Mouse (Mus musculus) neural tube, embryonic 14.5 days (tissue): ENCODE measurements around the gene Selenof. TPM values are rescaled to one million over a fixed set of nuclear protein-coding genes. Genes with fewer than 3 reads are reported as not detected.

Experiments
- ATAC-seq: fragments of 200-750 bp; cut with Nextera tagmentation; 2 replicates; pipeline ENCODE4 v1.8.0; 2017; ENCODE audit warnings: low read depth, mild to moderate bottlenecking, moderate TSS enrichment, moderate library complexity
- H3K27ac ChIP-seq: fragments of 300-500 bp; sonication (generic); 2 replicates; pipeline ENCODE4 v1.5.1; 2014; ENCODE audit warnings: low read depth, mild to moderate bottlenecking, control low read depth, low read length, moderate library complexity, mixed read lengths
- H3K27me3 ChIP-seq: fragments of 300-500 bp; sonication (generic); 2 replicates; pipeline ENCODE4 v1.6.1; 2014; ENCODE audit warnings: low read length; ENCODE audit not compliant: control insufficient read depth, insufficient read depth
- H3K36me3 ChIP-seq: fragments of 300-500 bp; sonication (generic); 2 replicates; pipeline ENCODE4 v1.6.1; 2014; ENCODE audit warnings: low read length, mixed read lengths; ENCODE audit not compliant: control insufficient read depth, insufficient read depth
- H3K4me1 ChIP-seq: fragments of 300-500 bp; sonication (generic); 2 replicates; pipeline ENCODE4 v1.6.1; 2014; ENCODE audit warnings: low read length; ENCODE audit not compliant: control insufficient read depth, insufficient read depth
- H3K4me2 ChIP-seq: fragments of 300-500 bp; sonication (generic); 2 replicates; pipeline ENCODE4 v1.6.1; 2014; ENCODE audit warnings: mild to moderate bottlenecking, low read depth, low read length, control low read depth
- H3K4me3 ChIP-seq: fragments of 300-500 bp; sonication (generic); 2 replicates; pipeline ENCODE4 v1.5.1; 2014; ENCODE audit warnings: low read depth, low read length, control low read depth, mixed read lengths
- H3K9ac ChIP-seq: fragments of 300-500 bp; sonication (generic); replicated peaks from 2 replicates; pipeline ENCODE4 v1.6.1; 2014; ENCODE audit warnings: low read depth, mild to moderate bottlenecking, control low read depth, low read length, mixed read lengths
- H3K9me3 ChIP-seq: fragments of 300-500 bp; sonication (generic); 2 replicates; pipeline ENCODE4 v1.6.1; 2016; ENCODE audit warnings: low read length; ENCODE audit not compliant: control insufficient read depth
- WGBS: fragments of 180-500 bp; shearing (Covaris S2); extraction: QIAGEN DNeasy Blood & Tissue Kit; methylation state at CpG from one replicate; pipeline ENCODE4 v1.1.7; 2014; 5-methylcytosine and 5-hydroxymethylcytosine counted together
- polyA plus RNA-seq: library from polyadenylated mRNA; unstranded; fragments of >200 nt; fragmentation: Nextera tagmentation; extraction: Ambion mirVana; gene quantifications from 2 replicates; pipeline ENCODE4 v1.2.1, GENCODE M21; 2014

Gene Selenof
- polyA plus RNA-seq, 1 experiment from 2014 or later = 485 TPM

DNA sequence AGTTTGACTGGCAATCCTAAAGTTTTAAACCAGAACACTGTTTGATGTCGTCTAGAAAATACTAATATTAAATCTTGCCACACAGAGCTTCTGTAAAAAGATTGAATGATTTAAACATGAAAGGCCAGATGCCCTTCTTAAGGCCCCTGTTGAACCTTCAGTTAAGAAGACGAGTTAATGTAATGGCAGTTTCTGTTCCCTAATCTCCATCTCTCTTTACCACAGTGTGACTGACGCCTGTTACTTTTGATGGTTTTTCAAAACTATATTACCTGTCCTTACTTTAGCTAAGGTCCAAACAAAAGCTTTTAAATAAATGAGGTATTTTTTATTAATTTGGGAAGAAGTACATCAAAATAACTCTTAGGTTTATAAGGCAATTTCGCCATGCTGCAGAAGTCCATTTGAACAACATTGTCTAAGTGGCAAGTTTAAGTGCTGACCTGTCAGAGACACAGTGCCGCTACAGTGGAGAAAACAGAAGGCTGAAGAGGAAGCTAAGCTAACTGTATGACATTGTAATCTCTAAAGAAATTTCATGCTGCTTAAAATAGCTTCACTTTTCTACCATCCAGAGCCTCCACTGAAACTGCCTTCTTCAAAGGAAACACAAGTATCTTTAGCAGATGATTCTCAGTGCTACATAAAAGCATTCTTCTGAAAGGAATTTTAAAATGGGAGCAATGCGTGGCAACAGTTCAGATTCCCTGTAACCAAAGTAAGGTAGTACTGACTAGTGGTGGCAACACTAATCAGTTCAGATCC, 14.9 kb downstream of the Selenof start:
- Histone ChIP-seq H3K4me1 (0 out of 2 replicates have a peak, but pooled peaks cover 3% of the 10 kb centered on the region), H3K27me3 (no peaks in the 10 kb centered on the region), H3K9ac (no peak overlapping the region), H3K9me3 (no peaks in the 10 kb centered on the region), H3K27ac (no peak overlapping the region), H3K4me3 (no peak overlapping the region), H3K4me2 (no peak overlapping the region), H3K36me3 (no peaks in the 10 kb centered on the region)
- 88% methylated on average over 6 of the region's 6 CpGs for WGBS
- ATAC-seq = no peak

DNA sequence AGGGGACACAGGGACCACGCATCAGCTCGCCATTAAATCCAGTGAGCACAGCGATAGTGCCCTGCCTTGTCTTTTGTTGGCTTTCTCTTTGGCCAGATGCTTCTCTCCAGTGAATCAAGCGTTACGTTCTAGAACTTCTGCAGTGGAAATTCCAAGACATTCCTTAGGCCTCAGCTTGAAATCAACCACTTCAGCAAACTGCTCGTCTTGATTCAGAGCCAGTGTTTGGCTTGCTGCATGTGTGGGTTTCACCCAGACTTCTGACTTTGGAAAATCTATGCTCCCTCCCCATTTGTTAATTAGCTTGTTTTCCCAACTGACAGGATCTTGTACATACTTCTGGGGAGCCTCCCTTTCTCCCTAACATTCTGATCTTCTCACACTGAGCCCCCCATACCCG, 16.6 kb downstream of the Selenof start:
- no peaks in the 10 kb centered on the region for H3K27me3 ChIP-seq
- no peak overlapping the region for H3K4me3 ChIP-seq
- 81% methylated on average over 7 of the region's 7 CpGs for WGBS
- ATAC-seq = no peak
- no peak overlapping the region for H3K27ac ChIP-seq
- no peaks in the 10 kb centered on the region for H3K9me3 ChIP-seq
- H3K4me2 ChIP-seq = no peak overlapping the region
- 0 out of 2 replicates have a peak, but pooled peaks cover under 1% of the 10 kb centered on the region for H3K36me3 ChIP-seq
- 0 out of 2 replicates have a peak, but pooled peaks cover 3% of the 10 kb centered on the region for H3K4me1 ChIP-seq
- no peak overlapping the region for H3K9ac ChIP-seq

DNA sequence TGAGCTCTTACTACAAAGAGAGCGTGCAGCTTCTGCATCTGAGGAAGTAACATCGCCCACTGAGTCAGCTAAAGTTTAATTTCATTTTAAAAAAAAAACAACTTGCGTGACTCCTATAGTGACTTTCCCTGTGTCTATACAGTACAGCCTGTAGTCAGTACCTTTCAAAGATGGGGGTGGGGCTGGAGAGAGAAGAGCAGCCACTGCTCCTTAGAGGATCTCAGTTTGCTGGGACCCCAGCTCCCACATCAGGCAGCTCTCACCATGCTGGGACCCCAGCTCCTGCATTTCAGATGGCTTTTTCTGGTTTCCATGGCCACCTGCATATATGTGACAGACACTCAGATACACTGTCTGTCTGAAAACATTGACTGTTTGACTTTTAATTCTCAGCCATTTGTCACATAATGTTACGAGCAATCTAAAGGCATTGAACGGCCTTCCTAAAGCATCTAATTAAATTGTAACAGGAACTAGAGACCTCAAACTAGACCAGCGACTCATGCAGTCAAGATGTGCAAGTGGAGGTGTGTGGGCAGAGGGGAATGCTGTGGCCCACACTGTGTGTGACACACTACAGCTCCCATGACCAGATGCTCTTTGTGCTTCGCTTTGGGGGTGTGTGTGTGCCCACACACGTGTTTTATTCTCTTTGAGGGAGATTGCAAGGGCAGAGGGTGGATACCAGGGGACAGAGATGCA, 19.2 kb downstream of the Selenof start:
- H3K27me3 ChIP-seq = no peaks in the 10 kb centered on the region
- no peak overlapping the region for H3K27ac ChIP-seq
- no peak for ATAC-seq
- 68% methylated on average over 8 of the region's 8 CpGs for WGBS
- H3K4me1 ChIP-seq = 0 out of 2 replicates have a peak, but pooled peaks cover 3% of the 10 kb centered on the region
- H3K9me3 ChIP-seq = no peaks in the 10 kb centered on the region
- H3K4me3 ChIP-seq = no peak overlapping the region
- no peak overlapping the region for H3K9ac ChIP-seq
- H3K36me3 ChIP-seq = peaks cover 5% of the 10 kb centered on the region; the same call in 1 of the 2 replicates
- no peak overlapping the region for H3K4me2 ChIP-seq

DNA sequence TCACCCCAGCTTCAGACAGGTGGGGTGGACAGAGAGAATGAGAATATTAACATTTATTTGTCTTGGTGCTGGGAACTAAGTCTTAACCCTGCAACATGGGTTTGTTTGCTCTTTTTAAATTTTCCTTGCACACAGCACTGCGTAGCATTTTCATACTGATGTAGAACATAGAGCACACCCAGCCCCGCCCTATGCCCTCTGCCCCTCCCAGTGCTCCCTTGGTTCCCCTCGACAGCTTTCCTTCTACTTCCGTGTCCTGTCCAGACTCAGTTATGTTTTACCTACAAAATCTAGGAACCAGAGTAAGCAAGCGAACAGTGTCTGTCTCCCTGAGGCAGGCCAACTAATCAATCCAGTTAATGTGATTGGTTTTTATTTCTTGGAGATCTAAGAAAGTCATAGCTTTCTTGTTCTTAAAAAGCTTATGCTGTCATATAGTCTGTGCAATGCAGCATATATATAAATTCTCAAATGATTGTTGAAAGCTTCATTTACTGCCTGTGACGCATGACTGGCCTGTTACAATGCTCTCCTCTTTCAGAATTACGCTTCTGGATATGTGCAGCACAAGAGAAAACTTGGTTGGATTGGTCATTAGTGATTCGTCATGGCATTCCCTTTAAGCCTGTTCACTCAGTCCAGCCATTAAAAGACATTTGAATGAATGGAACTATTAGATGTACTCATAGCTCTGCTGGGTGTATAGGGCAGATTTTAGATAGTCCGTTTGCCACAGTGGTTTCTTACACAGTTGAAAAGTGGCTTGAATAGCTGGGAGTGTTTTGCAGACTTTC, 23.1 kb downstream of the Selenof start:
- Histone ChIP-seq H3K27ac (no peak overlapping the region), H3K4me1 (0 out of 2 replicates have a peak, but pooled peaks cover 3% of the 10 kb centered on the region), H3K36me3 (peaks cover 5% of the 10 kb centered on the region; the same call in 1 of the 2 replicates), H3K9ac (no peak overlapping the region), H3K9me3 (no peaks in the 10 kb centered on the region), H3K4me3 (no peak overlapping the region), H3K4me2 (no peak overlapping the region), H3K27me3 (no peaks in the 10 kb centered on the region)
- WGBS = 59% methylated on average over 9 of the region's 9 CpGs
- ATAC-seq = no peak

DNA sequence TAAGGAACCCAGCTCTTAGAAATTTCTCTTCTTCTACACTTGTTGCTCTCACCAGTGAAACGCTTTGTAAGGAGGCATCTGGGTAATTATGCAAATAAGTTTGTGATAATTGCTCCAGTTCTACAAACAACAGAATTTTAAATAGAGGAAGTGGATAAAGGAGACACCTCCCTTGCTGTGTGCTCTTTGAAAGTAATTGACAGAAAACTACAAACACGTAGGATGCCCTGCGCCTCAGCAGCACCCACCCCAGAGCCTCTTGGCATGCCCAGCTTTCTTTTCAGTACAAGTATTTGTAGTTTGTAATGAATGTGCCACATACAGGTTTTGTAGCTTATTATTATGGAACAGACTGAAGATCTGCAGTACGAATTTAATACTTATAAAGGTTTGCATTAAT, 27.0 kb downstream of the Selenof start:
- no peak overlapping the region for H3K4me2 ChIP-seq
- 60% methylated on average over 4 of the region's 4 CpGs for WGBS
- H3K9me3 ChIP-seq = no peaks in the 10 kb centered on the region
- H3K27ac ChIP-seq = no peak overlapping the region
- no peaks in the 10 kb centered on the region for H3K27me3 ChIP-seq
- no peaks in the 10 kb centered on the region for H3K4me1 ChIP-seq
- H3K36me3 ChIP-seq = peaks cover under 1% of the 10 kb centered on the region; the same call in 1 of the 2 replicates
- no peak for ATAC-seq
- no peak overlapping the region for H3K4me3 ChIP-seq
- H3K9ac ChIP-seq = no peak overlapping the region

DNA sequence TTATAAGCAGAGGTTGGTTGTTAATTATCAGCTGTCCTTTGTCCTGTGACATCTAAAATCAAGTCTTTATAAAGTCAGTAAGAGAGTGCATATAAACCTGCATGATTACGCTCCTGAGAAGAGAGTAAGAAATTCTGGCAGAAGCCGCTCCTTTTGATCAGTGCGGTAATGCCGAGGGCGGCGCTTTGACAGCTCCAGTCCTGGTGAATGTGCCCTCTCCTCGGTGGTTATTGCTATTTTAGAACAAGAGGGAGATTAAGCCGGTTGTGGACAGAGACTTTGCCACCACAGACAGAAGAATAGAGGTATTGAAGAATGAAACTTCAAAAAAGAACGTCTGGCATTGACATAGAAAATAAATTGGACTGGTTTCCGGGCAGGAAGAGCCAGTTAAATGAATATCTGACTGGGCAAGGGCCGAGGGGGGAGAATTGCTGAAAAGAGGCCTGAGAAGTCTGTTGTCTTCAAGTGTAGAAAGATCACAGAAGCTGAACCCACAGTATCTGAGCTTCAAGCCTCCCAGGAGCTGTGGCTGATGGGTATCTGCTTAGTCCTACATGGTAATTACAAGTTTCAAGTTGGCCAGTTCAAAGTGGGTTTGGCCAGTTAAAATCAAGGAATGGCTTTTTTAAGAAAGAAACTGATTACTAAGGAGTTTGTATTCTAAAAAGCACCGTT, 27.8 kb downstream of the Selenof start:
- Histone ChIP-seq H3K4me3 (no peak overlapping the region), H3K4me1 (no peaks in the 10 kb centered on the region), H3K27ac (no peak overlapping the region), H3K9me3 (no peaks in the 10 kb centered on the region), H3K36me3 (no peaks in the 10 kb centered on the region), H3K9ac (no peak overlapping the region), H3K27me3 (no peaks in the 10 kb centered on the region), H3K4me2 (no peak overlapping the region)
- ATAC-seq = no peak
- WGBS = 59% methylated on average over 12 of the region's 12 CpGs

GRCm38 (mm10) chr3:144602413-144602812, 32.3 kb downstream of the Selenof start:
- H3K4me3 ChIP-seq = no peak overlapping the region
- H3K9ac ChIP-seq = no peak overlapping the region
- H3K27ac ChIP-seq = no peak overlapping the region
- H3K9me3 ChIP-seq = no peaks in the 10 kb centered on the region
- no peaks in the 10 kb centered on the region for H3K36me3 ChIP-seq
- H3K27me3 ChIP-seq = no peaks in the 10 kb centered on the region
- no peaks in the 10 kb centered on the region for H3K4me1 ChIP-seq
- WGBS = 87% methylated on average over 4 of the region's 4 CpGs
- ATAC-seq = no peak
- H3K4me2 ChIP-seq = no peak overlapping the region

GRCm38 (mm10) chr3:144602819-144603218, 32.7 kb downstream of the Selenof start:
- no peaks in the 10 kb centered on the region for H3K36me3 ChIP-seq
- H3K4me2 ChIP-seq = no peak overlapping the region
- H3K4me3 ChIP-seq = no peak overlapping the region
- H3K9me3 ChIP-seq = no peaks in the 10 kb centered on the region
- no peaks in the 10 kb centered on the region for H3K27me3 ChIP-seq
- no peak overlapping the region for H3K9ac ChIP-seq
- H3K4me1 ChIP-seq = no peaks in the 10 kb centered on the region
- no peak for ATAC-seq
- WGBS = 84% methylated on average over 7 of the region's 7 CpGs
- no peak overlapping the region for H3K27ac ChIP-seq
